Mouse (Mus musculus) heart, adult 2 months (tissue): Measurements from ENCODE around the gene Tigar. TPM values are rescaled to one million over a fixed set of nuclear protein-coding genes. Genes with fewer than 3 reads are reported as not detected.
A peak's percentile ranks its signal among the peaks of the same experiment; 100 is the strongest.

Source experiments
- DNase-seq, 2 experiments: peaks; one replicate each; pipeline ENCODE4 v3.0.0; 2021
- H3K27ac ChIP-seq: fragments of 200-600 bp; 2 replicates; pipeline ENCODE4 v1.8.1; 2022
- H3K27me3 ChIP-seq: fragments of 200-500 bp; 2 replicates; pipeline ENCODE4 v1.6.1; 2012; ENCODE audit warnings: mild to moderate bottlenecking, low read length, inconsistent platforms, mixed read lengths; ENCODE audit not compliant: control insufficient read depth, insufficient read depth
- H3K36me3 ChIP-seq: fragments of 200-500 bp; 2 replicates; pipeline ENCODE4 v1.6.1; 2012; ENCODE audit warnings: low read length, inconsistent platforms; ENCODE audit not compliant: control insufficient read depth, insufficient read depth
- H3K4me1 ChIP-seq: fragments of 200-500 bp; 2 replicates; pipeline ENCODE4 v1.6.1; 2011; ENCODE audit warnings: low read length; ENCODE audit not compliant: control insufficient read depth, insufficient read depth
- H3K4me3 ChIP-seq: fragments of 200-600 bp; 2 replicates; pipeline ENCODE4 v1.8.1; 2022
- H3K79me2 ChIP-seq: fragments of 200-500 bp; replicated peaks from 2 replicates; pipeline ENCODE4 v1.6.1; 2012; ENCODE audit warnings: mild to moderate bottlenecking, inconsistent platforms, low read length, moderate library complexity, mixed read lengths; ENCODE audit not compliant: control insufficient read depth, insufficient read depth
- H3K9ac ChIP-seq: fragments of 200-500 bp; 2 replicates; pipeline ENCODE4 v1.6.1; 2012; ENCODE audit warnings: low read depth, mild to moderate bottlenecking, control low read depth, inconsistent platforms, low read length, mixed read lengths
- CTCF ChIP-seq: fragments of 200-600 bp; IDR thresholded peaks from 2 replicates; pipeline ENCODE4 v1.8.1; 2022; ENCODE audit warnings: antibody characterized with exemption, mild to moderate bottlenecking, moderate library complexity
- EP300 ChIP-seq: fragments of 200-500 bp; IDR thresholded peaks from 2 replicates; pipeline ENCODE4 v1.6.1; 2011; ENCODE audit warnings: low read depth, low read length, control low read depth; ENCODE audit not compliant: insufficient read depth
- POLR2A ChIP-seq: fragments of 200-500 bp; IDR thresholded peaks from 2 replicates; pipeline ENCODE4 v1.6.1; 2011; ENCODE audit warnings: mild to moderate bottlenecking, low read depth, low read length, control low read depth; ENCODE audit not compliant: insufficient read depth
- WGBS: fragments of 180-500 bp; shearing (Covaris S2); methylation state at CpG from one replicate; pipeline ENCODE4 v1.1.7; 2018; 5-methylcytosine and 5-hydroxymethylcytosine counted together
- intact Hi-C: fragments of 180-260 bp; cut with DNase I; formaldehyde crosslinking; loops from one replicate; pipeline ENCODE4 v1.15.1; 2025
- polyA plus RNA-seq: library from polyadenylated mRNA; depleted of rRNA; stranded (reverse); fragments of >200 nt; gene quantifications from 2 replicates; pipeline ENCODE4 v1.2.3, GENCODE M21; 2012
- total RNA-seq, 2 experiments: library from RNA; stranded (reverse); gene quantifications; 2 replicates each; pipeline ENCODE4 v1.2.3; 2021

Gene Tigar
- total and polyA plus RNA-seq, 3 experiments: 18.0 to 59.7 (median 50.0) TPM

DNA sequence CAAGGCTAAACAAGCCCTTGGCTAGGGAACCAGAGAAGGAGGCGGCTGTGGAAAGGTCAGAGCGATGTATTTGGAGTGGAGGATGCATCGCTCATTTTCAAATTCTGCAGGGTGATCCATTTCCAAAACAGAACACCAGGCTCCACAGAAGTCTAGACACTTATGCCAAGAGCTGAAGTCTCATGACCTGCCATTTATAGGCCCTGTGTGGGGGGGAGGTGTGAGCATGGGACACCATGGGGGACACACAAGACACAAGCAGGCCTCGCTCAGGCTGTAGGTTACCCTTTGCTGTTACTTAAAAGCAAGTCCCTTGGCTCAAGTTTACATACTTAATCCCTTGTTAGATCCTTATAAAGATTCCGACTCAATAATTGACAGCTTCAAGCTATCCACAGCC, 3.2 kb downstream of the Tigar start:
- peaks cover 2% of the 10 kb centered on the region; the same call in 1 of the 2 replicates for H3K79me2 ChIP-seq
- intact Hi-C loops: loop anchor here (5.0 kb wide), 1 partner anchor 149 kb away; no protein-coding TSS in a partner anchor
- peak; percentile 42 to 67 for DNase-seq
- H3K9ac ChIP-seq: no peak overlapping the region
- peaks cover 3% of the 10 kb centered on the region; the same call in 1 of the 2 replicates for H3K4me1 ChIP-seq
- no peaks in the 10 kb centered on the region for H3K27me3 ChIP-seq
- 71% methylated on average over 5 of the region's 5 CpGs for WGBS
- TF ChIP-seq CTCF: no peak
- TF ChIP-seq EP300: peak; percentile 89
- peak; percentile 50; the same call in 1 of the 2 replicates for TF ChIP-seq POLR2A
- H3K27ac ChIP-seq: peak overlapping the region; percentile 92
- peaks cover 5% of the 10 kb centered on the region for H3K36me3 ChIP-seq
- no peak overlapping the region for H3K4me3 ChIP-seq

DNA sequence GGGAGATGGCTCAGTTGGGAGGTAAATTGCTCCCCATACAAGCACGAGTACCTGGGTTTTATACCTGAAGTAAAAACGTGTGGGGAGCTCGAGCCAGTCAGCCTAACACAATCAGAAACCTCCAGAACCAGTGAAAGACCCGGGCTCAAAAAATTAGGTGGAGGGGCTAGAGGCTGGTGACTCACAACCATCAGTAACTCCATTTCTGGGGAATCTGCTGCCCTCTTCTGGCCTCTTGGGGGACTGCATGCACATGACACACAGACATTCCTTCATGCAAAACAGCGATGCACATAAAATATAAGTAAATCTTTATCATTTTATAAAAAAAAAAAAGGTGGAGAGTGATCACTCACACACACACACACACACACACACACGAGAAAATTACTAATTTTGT, 4.2 kb downstream of the Tigar start:
- Histone ChIP-seq H3K79me2 (peaks cover 2% of the 10 kb centered on the region; the same call in 1 of the 2 replicates), H3K9ac (no peak overlapping the region), H3K4me1 (peaks cover 3% of the 10 kb centered on the region; the same call in 1 of the 2 replicates), H3K27me3 (no peaks in the 10 kb centered on the region), H3K36me3 (peaks cover 5% of the 10 kb centered on the region), H3K27ac (peak overlapping the region; percentile 92), H3K4me3 (no peak overlapping the region)
- intact Hi-C loops: loop anchor here (5.0 kb wide), 1 partner anchor 148 kb away; no protein-coding TSS in a partner anchor
- peak in 1 of 2 experiments; percentile 39 for DNase-seq
- TF ChIP-seq EP300 (no peak), CTCF (peak; percentile 68)
- 77% methylated on average over 6 of the region's 6 CpGs for WGBS

- TF ChIP-seq EP300: no peak
- TF ChIP-seq CTCF: no peak
- TF ChIP-seq POLR2A: no peak
- H3K4me3 ChIP-seq: no peak overlapping the region
- H3K9ac ChIP-seq: no peak overlapping the region
- H3K4me1 ChIP-seq: peaks cover 3% of the 10 kb centered on the region; the same call in 1 of the 2 replicates
- peak overlapping the region; percentile 67 for H3K27ac ChIP-seq
- DNase-seq: no peak
- intact Hi-C loops: loop anchor here (5.0 kb wide), 1 partner anchor 147 kb away; no protein-coding TSS in a partner anchor
- no peaks in the 10 kb centered on the region for H3K27me3 ChIP-seq
- H3K79me2 ChIP-seq: peaks cover 2% of the 10 kb centered on the region; the same call in 1 of the 2 replicates
- H3K36me3 ChIP-seq: peaks cover 5% of the 10 kb centered on the region
- WGBS: 62% methylated on average over 7 of the region's 7 CpGs
Measured at GRCm38 (mm10) chr6:127104396-127105029, 4.8 kb downstream of the Tigar start.

- H3K27ac ChIP-seq: peak overlapping the region; percentile 67
- no peak overlapping the region for H3K9ac ChIP-seq
- H3K4me1 ChIP-seq: peaks cover 3% of the 10 kb centered on the region; the same call in 1 of the 2 replicates
- peaks cover 5% of the 10 kb centered on the region for H3K36me3 ChIP-seq
- H3K79me2 ChIP-seq: peaks cover 2% of the 10 kb centered on the region; the same call in 1 of the 2 replicates
- no peaks in the 10 kb centered on the region for H3K27me3 ChIP-seq
- WGBS: 92% methylated on average over 6 of the region's 6 CpGs
- intact Hi-C loops: no loop called here
- DNase-seq: no peak
- TF ChIP-seq POLR2A (no peak), EP300 (no peak), CTCF (no peak)
- H3K4me3 ChIP-seq: no peak overlapping the region
Measured at GRCm38 (mm10) chr6:127103506-127104275, 5.7 kb downstream of the Tigar start.

DNA sequence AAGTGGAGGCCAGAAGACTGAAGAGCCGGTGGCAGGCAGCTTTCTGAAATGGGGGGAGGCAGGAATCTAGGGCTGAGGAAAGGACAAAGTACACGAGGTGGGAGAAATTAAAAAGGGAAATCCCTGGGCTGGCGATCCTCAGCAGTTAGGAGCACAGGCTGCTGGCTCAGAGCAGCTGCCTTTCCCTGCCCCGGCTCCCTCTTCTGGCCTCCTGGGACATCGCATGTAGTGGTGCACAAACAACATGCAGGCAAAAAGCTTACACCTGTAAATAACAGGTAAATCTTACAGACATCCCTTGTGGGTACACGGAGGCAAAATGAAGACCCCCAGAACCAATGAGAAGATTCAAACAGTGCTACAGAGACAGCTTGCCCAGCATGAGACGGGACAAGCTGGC, 14.8 kb downstream of the Tigar start:
- Histone ChIP-seq H3K27ac (no peak overlapping the region), H3K9ac (no peak overlapping the region), H3K79me2 (no peaks in the 10 kb centered on the region; the same call in 1 of the 2 replicates), H3K4me1 (no peaks in the 10 kb centered on the region), H3K36me3 (no peaks in the 10 kb centered on the region), H3K27me3 (no peaks in the 10 kb centered on the region), H3K4me3 (no peak overlapping the region)
- WGBS: 59% methylated on average over 7 of the region's 7 CpGs
- intact Hi-C loops: no loop called here
- no peak for DNase-seq
- TF ChIP-seq CTCF (peak; percentile 63), POLR2A (no peak)
